Mouse (Mus musculus): ENCODE measurements at regions not wholly inside any gene's neighbourhood (a gene's known extent, or its start where the extent isn't known, plus 50 kb on each side); places are given as distances from the start of the nearest gene placed in this dataset.
A peak's percentile ranks its signal among the peaks of the same experiment; 100 is the strongest.

DNA sequence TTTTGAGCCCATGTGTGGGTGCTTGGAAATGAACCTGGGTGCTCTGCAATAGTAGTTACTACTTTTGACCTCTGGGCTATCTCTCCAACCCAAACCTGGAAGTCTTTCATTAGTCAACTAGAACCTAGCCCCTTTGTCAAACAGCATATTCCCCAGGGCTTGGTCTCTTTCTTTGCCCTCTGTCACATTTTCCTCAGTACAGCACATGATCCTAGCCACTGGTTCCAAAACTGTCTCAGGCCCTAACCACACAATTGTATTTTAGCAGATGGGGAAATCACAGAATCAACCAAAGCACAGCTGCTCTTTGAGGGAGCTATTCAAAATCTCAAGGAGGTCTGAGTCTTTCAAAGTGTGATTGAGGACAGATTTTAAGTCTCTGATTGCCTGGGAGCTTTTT, 1155.5 kb downstream of the D3Ertd751e start:
- Histone ChIP-seq H3K9ac (replicated peaks; ENCODE audit: low read length) (no peak overlapping the region), H3K4me2 (ENCODE audit: low read length) (no peak overlapping the region), H3K4me1 (ENCODE audit: control insufficient read depth, insufficient read depth, low read length) (no peaks in the 10 kb centered on the region), H3K27ac (replicated peaks; ENCODE audit: low read depth, low read length) (no peak overlapping the region), H3K4me3 (replicated peaks; ENCODE audit: low read depth, low read length) (no peak overlapping the region), H3K36me3 (ENCODE audit: control insufficient read depth, insufficient read depth, low read length) (no peaks in the 10 kb centered on the region), H3K27me3 (ENCODE audit: control insufficient read depth, insufficient read depth, low read length) (no peaks in the 10 kb centered on the region), H3K9me3 (ENCODE audit: control insufficient read depth, low read length) (no peaks in the 10 kb centered on the region)
- no peak for ATAC-seq (ENCODE audit: low FRiP score, low TSS enrichment)
- no peak for DNase-seq

DNA sequence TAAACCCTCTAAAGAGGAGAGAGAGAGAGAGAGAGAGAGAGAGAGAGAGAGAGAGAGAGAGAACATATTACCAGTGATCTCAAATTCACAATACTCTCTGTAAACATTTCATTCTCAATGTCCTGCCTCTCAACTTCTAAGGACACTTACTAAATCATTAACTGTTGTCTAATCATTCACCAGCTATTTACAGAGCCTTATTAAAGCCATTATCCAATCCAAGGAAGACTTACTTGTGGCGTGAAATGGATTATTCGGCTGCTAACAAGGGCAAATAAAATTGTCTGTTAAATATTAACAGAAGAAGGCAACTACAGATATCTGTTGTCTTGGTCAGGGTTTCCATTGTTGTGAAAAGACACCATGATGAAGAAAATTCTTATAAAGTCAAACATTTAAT, 1156.5 kb downstream of the D3Ertd751e start:
- no peaks in the 10 kb centered on the region for H3K4me1 ChIP-seq (ENCODE audit: control insufficient read depth, insufficient read depth, low read length)
- H3K27ac ChIP-seq (replicated peaks; ENCODE audit: low read depth, low read length) = no peak overlapping the region
- no peaks in the 10 kb centered on the region for H3K27me3 ChIP-seq (ENCODE audit: control insufficient read depth, insufficient read depth, low read length)
- DNase-seq = no peak
- H3K4me2 ChIP-seq (ENCODE audit: low read length) = no peak overlapping the region
- no peak overlapping the region for H3K9ac ChIP-seq (replicated peaks; ENCODE audit: low read length)
- no peaks in the 10 kb centered on the region for H3K9me3 ChIP-seq (ENCODE audit: control insufficient read depth, low read length)
- WGBS = 87% methylated on average over 2 of the region's 2 CpGs
- H3K4me3 ChIP-seq (replicated peaks; ENCODE audit: low read depth, low read length) = no peak overlapping the region
- no peaks in the 10 kb centered on the region for H3K36me3 ChIP-seq (ENCODE audit: control insufficient read depth, insufficient read depth, low read length)
- ATAC-seq (ENCODE audit: low FRiP score, low TSS enrichment) = no peak

DNA sequence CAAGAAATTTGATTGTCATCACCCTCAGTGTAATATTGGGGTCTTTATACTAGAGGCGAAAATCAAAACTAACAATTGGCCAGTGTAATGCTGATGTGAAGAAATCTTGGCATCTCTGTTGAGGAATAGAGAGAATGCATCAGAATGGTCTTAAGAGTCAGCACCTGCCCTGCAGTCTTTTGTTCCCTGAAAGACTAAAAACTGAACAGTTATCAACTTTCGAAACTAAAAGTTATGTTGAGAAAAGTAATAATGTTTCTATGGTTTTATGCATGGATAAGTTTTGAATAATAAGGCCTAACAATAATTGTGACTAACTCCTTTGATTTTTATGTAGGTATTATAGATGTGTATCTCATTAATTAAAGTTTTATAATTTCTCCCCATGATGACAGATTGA, 1158.6 kb downstream of the D3Ertd751e start:
- ATAC-seq (ENCODE audit: low FRiP score, low TSS enrichment) (no peak), DNase-seq (no peak)
- H3K9me3 ChIP-seq (ENCODE audit: control insufficient read depth, low read length) = no peaks in the 10 kb centered on the region
- no peak overlapping the region for H3K4me2 ChIP-seq (ENCODE audit: low read length)
- WGBS = 89% methylated on average over 2 of the region's 2 CpGs
- H3K36me3 ChIP-seq (ENCODE audit: control insufficient read depth, insufficient read depth, low read length) = no peaks in the 10 kb centered on the region
- no peaks in the 10 kb centered on the region for H3K27me3 ChIP-seq (ENCODE audit: control insufficient read depth, insufficient read depth, low read length)
- H3K4me1 ChIP-seq (ENCODE audit: control insufficient read depth, insufficient read depth, low read length) = no peaks in the 10 kb centered on the region
- no peak overlapping the region for H3K9ac ChIP-seq (replicated peaks; ENCODE audit: low read length)
- H3K4me3 ChIP-seq (replicated peaks; ENCODE audit: low read depth, low read length) = no peak overlapping the region
- H3K27ac ChIP-seq (replicated peaks; ENCODE audit: low read depth, low read length) = no peak overlapping the region

- no peak for DNase-seq
- H3K27me3 ChIP-seq (ENCODE audit: control insufficient read depth, insufficient read depth, low read length) = no peaks in the 10 kb centered on the region
- H3K4me3 ChIP-seq (replicated peaks; ENCODE audit: low read depth, low read length) = no peak overlapping the region
- H3K9ac ChIP-seq (replicated peaks; ENCODE audit: low read length) = no peak overlapping the region
- peaks cover 7% of the 10 kb centered on the region for H3K4me1 ChIP-seq (ENCODE audit: control insufficient read depth, insufficient read depth, low read length)
- no peaks in the 10 kb centered on the region for H3K36me3 ChIP-seq (ENCODE audit: control insufficient read depth, insufficient read depth, low read length)
- WGBS = over 99% methylated on average over 3 of the region's 3 CpGs
- H3K4me2 ChIP-seq (ENCODE audit: low read length) = no peak overlapping the region
- H3K9me3 ChIP-seq (ENCODE audit: control insufficient read depth, low read length) = no peaks in the 10 kb centered on the region
- no peak overlapping the region for H3K27ac ChIP-seq (replicated peaks; ENCODE audit: low read depth, low read length)
- ATAC-seq (ENCODE audit: low FRiP score, low TSS enrichment) = no peak
Measured at GRCm38 (mm10) chr3:42906246-42906645, 1163.8 kb downstream of the D3Ertd751e start.

DNA sequence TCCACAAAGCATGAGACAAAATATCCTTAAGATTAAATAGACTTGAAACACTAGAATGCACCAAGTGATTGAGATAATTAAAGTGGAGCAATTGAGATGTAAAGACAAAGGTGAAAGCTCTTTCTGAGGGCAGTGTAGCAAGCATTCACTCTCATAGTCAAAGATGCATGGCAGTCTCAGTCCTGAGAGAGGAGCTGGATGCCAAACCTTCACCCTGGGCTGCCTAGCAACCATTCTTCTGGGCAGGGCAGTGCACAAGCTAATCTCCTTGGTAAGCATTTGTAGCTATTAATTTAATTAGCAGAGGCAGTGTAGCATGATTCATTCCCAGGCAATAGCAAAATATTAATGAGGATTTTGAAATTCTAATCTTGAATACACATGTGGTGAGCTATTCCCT, 1166.0 kb downstream of the D3Ertd751e start:
- no peaks in the 10 kb centered on the region for H3K36me3 ChIP-seq (ENCODE audit: control insufficient read depth, insufficient read depth, low read length)
- no peaks in the 10 kb centered on the region for H3K9me3 ChIP-seq (ENCODE audit: control insufficient read depth, low read length)
- peaks cover 7% of the 10 kb centered on the region for H3K4me1 ChIP-seq (ENCODE audit: control insufficient read depth, insufficient read depth, low read length)
- H3K27me3 ChIP-seq (ENCODE audit: control insufficient read depth, insufficient read depth, low read length) = no peaks in the 10 kb centered on the region
- H3K4me2 ChIP-seq (ENCODE audit: low read length) = no peak overlapping the region
- DNase-seq = peak; percentile 75
- H3K27ac ChIP-seq (replicated peaks; ENCODE audit: low read depth, low read length) = no peak overlapping the region
- H3K4me3 ChIP-seq (replicated peaks; ENCODE audit: low read depth, low read length) = no peak overlapping the region
- H3K9ac ChIP-seq (replicated peaks; ENCODE audit: low read length) = no peak overlapping the region
- ATAC-seq (ENCODE audit: low FRiP score, low TSS enrichment) = peak; percentile 76

GRCm38 (mm10) chr3:42915146-42915545, 1172.7 kb downstream of the D3Ertd751e start:
- Histone ChIP-seq H3K4me2 (ENCODE audit: low read length) (no peak overlapping the region), H3K4me3 (replicated peaks; ENCODE audit: low read depth, low read length) (no peak overlapping the region), H3K4me1 (ENCODE audit: control insufficient read depth, insufficient read depth, low read length) (no peaks in the 10 kb centered on the region), H3K27ac (replicated peaks; ENCODE audit: low read depth, low read length) (no peak overlapping the region), H3K27me3 (ENCODE audit: control insufficient read depth, insufficient read depth, low read length) (no peaks in the 10 kb centered on the region), H3K36me3 (ENCODE audit: control insufficient read depth, insufficient read depth, low read length) (no peaks in the 10 kb centered on the region), H3K9me3 (ENCODE audit: control insufficient read depth, low read length) (no peaks in the 10 kb centered on the region), H3K9ac (replicated peaks; ENCODE audit: low read length) (no peak overlapping the region)
- DNase-seq (no peak), ATAC-seq (ENCODE audit: low FRiP score, low TSS enrichment) (no peak)
- 92% methylated on average over 2 of the region's 2 CpGs for WGBS

GRCm38 (mm10) chr3:42935418-42935817, 1193.0 kb downstream of the D3Ertd751e start:
- no peaks in the 10 kb centered on the region for H3K4me1 ChIP-seq (ENCODE audit: control insufficient read depth, insufficient read depth, low read length)
- H3K9me3 ChIP-seq (ENCODE audit: control insufficient read depth, low read length) = no peaks in the 10 kb centered on the region
- no peaks in the 10 kb centered on the region for H3K36me3 ChIP-seq (ENCODE audit: control insufficient read depth, insufficient read depth, low read length)
- H3K27me3 ChIP-seq (ENCODE audit: control insufficient read depth, insufficient read depth, low read length) = no peaks in the 10 kb centered on the region
- H3K4me3 ChIP-seq (replicated peaks; ENCODE audit: low read depth, low read length) = no peak overlapping the region
- H3K9ac ChIP-seq (replicated peaks; ENCODE audit: low read length) = no peak overlapping the region
- no peak overlapping the region for H3K27ac ChIP-seq (replicated peaks; ENCODE audit: low read depth, low read length)
- ATAC-seq (ENCODE audit: low FRiP score, low TSS enrichment) (no peak), DNase-seq (no peak)
- no peak overlapping the region for H3K4me2 ChIP-seq (ENCODE audit: low read length)
- 80% methylated on average over 1 of the region's 1 CpGs for WGBS

DNA sequence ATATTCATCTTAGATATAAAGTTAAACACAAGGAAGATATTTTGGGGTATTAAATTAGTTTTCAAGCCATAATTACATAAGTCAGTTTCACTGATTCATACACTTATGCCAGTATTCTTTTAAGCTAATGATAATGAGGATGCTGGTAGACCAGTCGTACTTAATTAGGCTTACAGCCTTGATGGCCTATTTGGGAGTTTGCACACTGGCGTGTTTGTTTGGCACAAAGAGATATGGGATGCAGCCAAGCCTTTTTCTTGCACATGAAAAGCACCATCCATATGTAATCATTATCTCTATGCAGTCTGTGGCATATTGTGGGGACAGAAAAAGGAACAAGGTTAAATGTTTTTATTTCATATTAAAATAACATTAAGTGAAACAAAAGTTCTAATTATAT, 1234.7 kb downstream of the D3Ertd751e start:
- DNase-seq (peak; percentile 24), ATAC-seq (ENCODE audit: low FRiP score, low TSS enrichment) (no peak)
- H3K4me1 ChIP-seq (ENCODE audit: control insufficient read depth, insufficient read depth, low read length) = no peaks in the 10 kb centered on the region
- H3K4me3 ChIP-seq (replicated peaks; ENCODE audit: low read depth, low read length) = no peak overlapping the region
- H3K9ac ChIP-seq (replicated peaks; ENCODE audit: low read length) = no peak overlapping the region
- H3K27ac ChIP-seq (replicated peaks; ENCODE audit: low read depth, low read length) = no peak overlapping the region
- H3K9me3 ChIP-seq (ENCODE audit: control insufficient read depth, low read length) = no peaks in the 10 kb centered on the region
- 77% methylated on average over 2 of the region's 2 CpGs for WGBS
- H3K36me3 ChIP-seq (ENCODE audit: control insufficient read depth, insufficient read depth, low read length) = no peaks in the 10 kb centered on the region
- no peak overlapping the region for H3K4me2 ChIP-seq (ENCODE audit: low read length)
- H3K27me3 ChIP-seq (ENCODE audit: control insufficient read depth, insufficient read depth, low read length) = no peaks in the 10 kb centered on the region

All from midbrain, embryonic 14.5 days (tissue).